Mouse (Mus musculus): Measurements from ENCODE around the gene Itgb6. TPM values are rescaled to one million over a fixed set of nuclear protein-coding genes. Genes with fewer than 3 reads are reported as not detected.

Itgb6 gene
- polyA plus RNA-seq, 1 experiment from 2014 or later, result 8.9 TPM

DNA sequence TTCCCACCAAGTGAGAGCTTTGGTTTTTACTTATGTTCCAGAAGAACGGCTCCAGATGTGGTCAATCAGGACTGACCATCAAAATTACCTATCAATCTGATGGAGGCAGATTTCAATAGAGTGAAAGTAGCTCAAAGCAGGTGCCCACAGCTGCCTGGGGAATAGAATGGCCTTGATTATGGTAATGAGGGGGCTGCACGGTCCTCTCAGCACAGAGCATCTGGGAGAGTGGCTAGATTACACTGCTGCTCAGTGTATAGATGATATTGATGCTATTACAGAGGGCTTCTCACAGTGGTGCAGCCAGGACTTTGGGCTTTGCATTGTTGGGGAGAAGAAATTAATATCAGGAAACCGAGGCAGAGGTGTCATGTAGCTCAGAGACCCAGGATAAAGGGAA is 110.8 kb downstream of the Itgb6 start:
- Histone ChIP-seq H3K27me3 (ENCODE audit: control insufficient read depth, insufficient read depth, low read length) (no peaks in the 10 kb centered on the region), H3K4me3 (ENCODE audit: low read length) (no peak overlapping the region), H3K4me1 (ENCODE audit: control insufficient read depth, insufficient read depth, low read length) (no peaks in the 10 kb centered on the region), H3K27ac (ENCODE audit: low read depth, low read length) (no peak overlapping the region), H3K36me3 (ENCODE audit: control insufficient read depth, insufficient read depth, low read length) (no peaks in the 10 kb centered on the region), H3K9ac (ENCODE audit: low read depth, low read length) (no peak overlapping the region), H3K4me2 (replicated peaks; ENCODE audit: low read depth, low read length) (no peak overlapping the region), H3K9me3 (ENCODE audit: control insufficient read depth, low read length) (no peaks in the 10 kb centered on the region)
- whole genome bisulfite sequencing, result 71% methylated on average over 3 of the region's 3 CpGs
- ATAC-seq (ENCODE audit: low FRiP score, low TSS enrichment), result no peak

- Histone ChIP-seq H3K36me3 (ENCODE audit: control insufficient read depth, insufficient read depth, low read length) (no peaks in the 10 kb centered on the region), H3K4me3 (ENCODE audit: low read length) (no peak overlapping the region), H3K27me3 (ENCODE audit: control insufficient read depth, insufficient read depth, low read length) (no peaks in the 10 kb centered on the region), H3K27ac (ENCODE audit: low read depth, low read length) (no peak overlapping the region), H3K4me1 (ENCODE audit: control insufficient read depth, insufficient read depth, low read length) (no peaks in the 10 kb centered on the region), H3K9me3 (ENCODE audit: control insufficient read depth, low read length) (no peaks in the 10 kb centered on the region), H3K4me2 (replicated peaks; ENCODE audit: low read depth, low read length) (no peak overlapping the region), H3K9ac (ENCODE audit: low read depth, low read length) (no peak overlapping the region)
- ATAC-seq (ENCODE audit: low FRiP score, low TSS enrichment), result no peak
- 67% methylated on average over 8 of the region's 8 CpGs for WGBS
These were observed 112.8 kb downstream of the Itgb6 start for GRCm38 (mm10) chr2:60609436-60610199.

DNA sequence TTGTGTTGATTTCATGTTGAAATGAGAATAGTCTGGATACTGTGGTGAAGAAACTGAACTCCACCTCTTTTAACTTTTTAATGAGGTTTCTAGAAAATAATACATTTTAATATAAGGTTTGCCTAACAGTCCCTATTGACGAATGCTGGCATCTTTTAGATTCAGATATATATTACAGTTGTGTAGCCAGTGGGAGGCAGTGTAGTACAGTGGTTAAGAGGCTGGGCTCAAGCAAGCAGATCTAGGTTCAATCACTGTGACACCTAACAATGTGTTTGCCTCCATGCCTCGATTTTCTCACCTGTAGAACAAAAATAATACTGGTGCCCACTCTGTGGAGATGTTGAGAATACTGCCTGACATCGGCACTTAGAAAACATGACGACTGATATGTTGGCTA is 114.5 kb downstream of the Itgb6 start:
- 73% methylated on average over 4 of the region's 4 CpGs for WGBS
- Histone ChIP-seq H3K4me1 (ENCODE audit: control insufficient read depth, insufficient read depth, low read length) (no peaks in the 10 kb centered on the region), H3K9ac (ENCODE audit: low read depth, low read length) (no peak overlapping the region), H3K9me3 (ENCODE audit: control insufficient read depth, low read length) (no peaks in the 10 kb centered on the region), H3K4me2 (replicated peaks; ENCODE audit: low read depth, low read length) (no peak overlapping the region), H3K27ac (ENCODE audit: low read depth, low read length) (no peak overlapping the region), H3K36me3 (ENCODE audit: control insufficient read depth, insufficient read depth, low read length) (no peaks in the 10 kb centered on the region), H3K27me3 (ENCODE audit: control insufficient read depth, insufficient read depth, low read length) (no peaks in the 10 kb centered on the region), H3K4me3 (ENCODE audit: low read length) (no peak overlapping the region)
- no peak for ATAC-seq (ENCODE audit: low FRiP score, low TSS enrichment)

DNA sequence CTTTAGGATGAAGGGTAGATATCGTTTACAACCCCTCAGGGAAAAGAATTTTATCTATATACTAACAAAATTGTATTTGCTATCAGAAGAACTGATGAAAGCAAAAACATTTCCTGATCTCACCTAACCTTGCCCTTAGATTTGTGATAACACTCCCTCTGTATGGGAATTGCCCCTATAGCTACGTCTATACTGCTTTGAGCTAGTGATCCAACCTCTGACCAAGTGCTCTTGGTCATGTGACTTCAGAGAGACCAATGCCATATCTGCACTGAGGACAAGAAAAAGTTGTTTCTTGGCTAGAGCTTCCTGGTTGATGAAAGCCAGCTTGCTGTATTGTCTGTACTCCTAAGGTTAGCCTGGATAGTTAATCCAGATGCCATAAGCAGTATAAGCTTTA is 121.1 kb downstream of the Itgb6 start:
- no peak overlapping the region for H3K4me2 ChIP-seq (replicated peaks; ENCODE audit: low read depth, low read length)
- no peaks in the 10 kb centered on the region for H3K27me3 ChIP-seq (ENCODE audit: control insufficient read depth, insufficient read depth, low read length)
- no peaks in the 10 kb centered on the region for H3K9me3 ChIP-seq (ENCODE audit: control insufficient read depth, low read length)
- H3K27ac ChIP-seq (ENCODE audit: low read depth, low read length), result no peak overlapping the region
- H3K4me3 ChIP-seq (ENCODE audit: low read length), result no peak overlapping the region
- ATAC-seq (ENCODE audit: low FRiP score, low TSS enrichment), result no peak
- 79% methylated on average over 2 of the region's 2 CpGs for WGBS
- no peak overlapping the region for H3K9ac ChIP-seq (ENCODE audit: low read depth, low read length)
- no peaks in the 10 kb centered on the region for H3K4me1 ChIP-seq (ENCODE audit: control insufficient read depth, insufficient read depth, low read length)
- H3K36me3 ChIP-seq (ENCODE audit: control insufficient read depth, insufficient read depth, low read length), result no peaks in the 10 kb centered on the region

GRCm38 (mm10) chr2:60600863-60601262 is 121.6 kb downstream of the Itgb6 start:
- H3K36me3 ChIP-seq (ENCODE audit: control insufficient read depth, insufficient read depth, low read length), result no peaks in the 10 kb centered on the region
- no peak overlapping the region for H3K4me2 ChIP-seq (replicated peaks; ENCODE audit: low read depth, low read length)
- H3K27ac ChIP-seq (ENCODE audit: low read depth, low read length), result no peak overlapping the region
- H3K4me1 ChIP-seq (ENCODE audit: control insufficient read depth, insufficient read depth, low read length), result no peaks in the 10 kb centered on the region
- no peaks in the 10 kb centered on the region for H3K9me3 ChIP-seq (ENCODE audit: control insufficient read depth, low read length)
- ATAC-seq (ENCODE audit: low FRiP score, low TSS enrichment), result no peak
- WGBS, result 89% methylated on average over 2 of the region's 2 CpGs
- no peak overlapping the region for H3K9ac ChIP-seq (ENCODE audit: low read depth, low read length)
- no peaks in the 10 kb centered on the region for H3K27me3 ChIP-seq (ENCODE audit: control insufficient read depth, insufficient read depth, low read length)
- no peak overlapping the region for H3K4me3 ChIP-seq (ENCODE audit: low read length)

GRCm38 (mm10) chr2:60583416-60583815 is 139.0 kb downstream of the Itgb6 start:
- Histone ChIP-seq H3K36me3 (ENCODE audit: control insufficient read depth, insufficient read depth, low read length) (no peaks in the 10 kb centered on the region), H3K4me3 (ENCODE audit: low read length) (no peak overlapping the region), H3K27ac (ENCODE audit: low read depth, low read length) (no peak overlapping the region), H3K9ac (ENCODE audit: low read depth, low read length) (no peak overlapping the region), H3K4me2 (replicated peaks; ENCODE audit: low read depth, low read length) (no peak overlapping the region), H3K27me3 (ENCODE audit: control insufficient read depth, insufficient read depth, low read length) (no peaks in the 10 kb centered on the region), H3K9me3 (ENCODE audit: control insufficient read depth, low read length) (no peaks in the 10 kb centered on the region), H3K4me1 (ENCODE audit: control insufficient read depth, insufficient read depth, low read length) (no peaks in the 10 kb centered on the region)
- 91% methylated on average over 4 of the region's 4 CpGs for WGBS
- no peak for ATAC-seq (ENCODE audit: low FRiP score, low TSS enrichment)

DNA sequence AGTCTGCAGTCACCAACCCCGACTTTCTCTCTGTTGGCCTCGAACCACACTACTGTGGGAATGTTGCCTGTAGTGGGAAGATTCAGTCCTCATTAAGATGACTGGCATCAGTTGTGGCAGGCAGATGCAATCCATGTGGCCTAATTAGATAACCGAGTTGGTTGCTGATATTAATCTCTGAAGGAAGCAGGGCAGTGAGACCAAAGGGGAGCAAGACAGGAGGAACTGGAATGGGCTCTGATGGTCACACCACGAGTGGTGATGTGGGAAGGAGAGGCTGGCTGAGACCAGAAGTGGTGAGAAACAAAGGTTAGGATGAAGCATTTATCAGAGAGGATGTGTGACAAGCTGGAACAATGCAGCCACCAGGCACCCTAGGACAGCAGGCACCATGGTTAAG is 167.9 kb downstream of the Itgb6 start:
- no peak for ATAC-seq (ENCODE audit: low FRiP score, low TSS enrichment)

DNA sequence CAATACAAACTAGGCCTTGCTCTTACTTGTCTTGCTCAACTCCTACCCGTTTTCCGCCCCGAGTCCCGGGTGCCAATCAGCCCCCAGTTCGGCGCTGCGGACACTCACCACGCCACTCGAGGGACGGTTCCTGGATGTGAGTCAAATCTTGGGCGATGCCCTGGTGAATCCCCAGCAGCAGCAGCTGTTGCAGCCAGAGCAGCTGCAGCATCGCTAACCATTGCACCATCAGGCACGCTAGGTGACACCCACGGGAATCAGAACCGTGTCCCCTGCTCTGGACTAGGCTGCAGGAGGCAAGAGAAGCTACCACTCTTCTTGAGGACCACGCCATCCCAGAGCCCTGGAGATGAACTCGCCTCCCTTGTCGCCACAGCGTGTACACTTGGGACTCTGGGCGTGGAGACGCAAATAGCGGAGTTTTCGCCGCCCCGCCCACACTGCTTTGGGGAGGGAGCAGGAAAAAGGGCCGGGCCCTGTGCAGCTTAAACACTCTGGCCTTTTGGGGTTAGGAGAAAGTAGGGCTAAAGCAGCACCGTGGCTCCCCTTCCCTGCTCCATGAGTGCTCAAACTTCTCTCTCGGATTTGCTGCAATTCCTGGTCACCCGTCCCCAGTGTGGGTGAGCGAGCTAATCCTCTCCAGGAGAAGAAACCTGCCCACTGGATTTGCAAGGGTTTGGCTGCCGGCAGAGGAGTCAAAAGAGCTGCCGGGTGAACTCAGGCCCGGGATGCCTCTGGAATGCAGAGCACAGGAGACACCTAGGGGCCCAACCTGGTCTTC is 169.4 kb downstream of the Itgb6 start, which contains the start of gene Pla2r1:
Gene Pla2r1 (minus strand): TSS at position 407 of the 781 bp plus-strand sequence.
- Histone ChIP-seq H3K27me3 (ENCODE audit: control insufficient read depth, insufficient read depth, low read length) (no peaks in the 10 kb centered on the region), H3K27ac (ENCODE audit: low read depth, low read length) (no peak within 1 kb of the TSS), H3K9me3 (ENCODE audit: control insufficient read depth, low read length) (no peaks in the 10 kb centered on the region), H3K4me2 (replicated peaks; ENCODE audit: low read depth, low read length) (peak within 1 kb of the TSS; percentile 95), H3K9ac (ENCODE audit: low read depth, low read length) (peak within 1 kb of the TSS; percentile 45), H3K4me1 (ENCODE audit: control insufficient read depth, insufficient read depth, low read length) (peaks cover 10% of the 10 kb centered on the region), H3K4me3 (ENCODE audit: low read length) (peak within 1 kb of the TSS; percentile 48), H3K36me3 (ENCODE audit: control insufficient read depth, insufficient read depth, low read length) (no peaks in the 10 kb centered on the region)
- ATAC-seq (ENCODE audit: low FRiP score, low TSS enrichment), result peak; percentile 87
- 4% methylated on average over 33 of the region's 33 CpGs for WGBS

More for the DNA sequence above, 167.9 kb downstream of the Itgb6 start:
- Histone ChIP-seq H3K4me3 (ENCODE audit: low read length) (no peak overlapping the region), H3K27ac (ENCODE audit: low read depth, low read length) (no peak overlapping the region), H3K9me3 (ENCODE audit: control insufficient read depth, low read length) (no peaks in the 10 kb centered on the region), H3K27me3 (ENCODE audit: control insufficient read depth, insufficient read depth, low read length) (no peaks in the 10 kb centered on the region), H3K4me1 (ENCODE audit: control insufficient read depth, insufficient read depth, low read length) (peaks cover 10% of the 10 kb centered on the region), H3K36me3 (ENCODE audit: control insufficient read depth, insufficient read depth, low read length) (no peaks in the 10 kb centered on the region), H3K4me2 (replicated peaks; ENCODE audit: low read depth, low read length) (no peak overlapping the region), H3K9ac (ENCODE audit: low read depth, low read length) (no peak overlapping the region)
- 75% methylated on average over 4 of the region's 4 CpGs for WGBS

Measured in kidney, embryonic 14.5 days (tissue).